In genomic region chr11:38828375-38828774, GRCm38 (mm10) we compare ENCODE assay signal across 23 mouse cellular contexts.
A peak's percentile ranks its signal among the peaks of the same experiment; 100 is the strongest.
DNase-seq lines count a peak whose midpoint lies in the region; ATAC-seq and TF ChIP-seq lines count a peak whose summit lies in the region.
"Had no signal": no experiment of that assay in that cellular context is flagged by ENCODE, and none has a peak within 500 bp of the region (broad histone marks: within the 10 kb centered on the region; RNA-seq: fewer than 3 reads in every experiment).

No protein-coding gene starts in this region.

- 0 out of 2 replicates have a peak, but pooled peaks have one; percentile 70 for ATAC-seq in midbrain, embryonic 13.5 days
- no peak for ATAC-seq in midbrain, postnatal 0 days (ENCODE audit: low FRiP score)
- no peak for ATAC-seq in midbrain, embryonic 14.5 days (ENCODE audit: low FRiP score, low TSS enrichment)
- no peak for ATAC-seq in midbrain, embryonic 15.5 days (replicated peaks)
- ATAC-seq: activated CD4-positive, CD25-positive, alpha-beta regulatory T cell, adult 4 months; CD4-positive, CD25-positive, alpha-beta regulatory T cell, adult 4 months; Patski had no signal

- no peak overlapping the region for H3K4me2 ChIP-seq in midbrain, embryonic 13.5 days (replicated peaks)
- no peak overlapping the region for H3K4me2 ChIP-seq in midbrain, postnatal 0 days (ENCODE audit: low read depth, low read length, poor library complexity, severe bottlenecking)
- H3K4me2 ChIP-seq in midbrain, embryonic 14.5 days (ENCODE audit: low read length) = no peak overlapping the region
- no peak overlapping the region for H3K4me2 ChIP-seq in midbrain, embryonic 15.5 days

- no peak overlapping the region for H3K4me3 ChIP-seq in heart, embryonic 10.5 days
- no peak overlapping the region for H3K4me3 ChIP-seq in midbrain, embryonic 13.5 days (replicated peaks)
- no peak overlapping the region for H3K4me3 ChIP-seq in midbrain, postnatal 0 days (ENCODE audit: low read depth, low read length)
- no peak overlapping the region for H3K4me3 ChIP-seq in midbrain, embryonic 14.5 days (replicated peaks; ENCODE audit: low read depth, low read length)
- no peak overlapping the region for H3K4me3 ChIP-seq in midbrain, embryonic 15.5 days

- H3K36me3 ChIP-seq in heart, embryonic 10.5 days = no peaks in the 10 kb centered on the region
- H3K36me3 ChIP-seq in midbrain, embryonic 13.5 days = no peaks in the 10 kb centered on the region
- H3K36me3 ChIP-seq in midbrain, postnatal 0 days (ENCODE audit: insufficient read depth, low read length) = no peaks in the 10 kb centered on the region
- H3K36me3 ChIP-seq in midbrain, embryonic 14.5 days (ENCODE audit: control insufficient read depth, insufficient read depth, low read length) = no peaks in the 10 kb centered on the region
- H3K36me3 ChIP-seq in midbrain, embryonic 15.5 days (replicated peaks) = no peaks in the 10 kb centered on the region
- H3K36me3 ChIP-seq: G1E had no signal

- H3K27ac ChIP-seq in heart, embryonic 10.5 days = no peak overlapping the region
- no peak overlapping the region for H3K27ac ChIP-seq in midbrain, embryonic 13.5 days
- no peak overlapping the region for H3K27ac ChIP-seq in midbrain, postnatal 0 days (ENCODE audit: low read depth, low read length)
- no peak overlapping the region for H3K27ac ChIP-seq in midbrain, embryonic 14.5 days (replicated peaks; ENCODE audit: low read depth, low read length)
- H3K27ac ChIP-seq in midbrain, embryonic 15.5 days = no peak overlapping the region

- TF ChIP-seq POLR2A in brain, embryonic 14.5 days (IDR thresholded peaks at IDR 0.05; ENCODE audit: borderline replicate concordance, extremely low read depth, insufficient read depth, insufficient read length, poor library complexity, severe bottlenecking) = no peak

- no peak overlapping the region for H3K9ac ChIP-seq in midbrain, embryonic 13.5 days (replicated peaks)
- no peak overlapping the region for H3K9ac ChIP-seq in midbrain, postnatal 0 days (replicated peaks; ENCODE audit: low read length, poor library complexity, severe bottlenecking)
- H3K9ac ChIP-seq in midbrain, embryonic 14.5 days (replicated peaks; ENCODE audit: low read length) = no peak overlapping the region
- H3K9ac ChIP-seq in midbrain, embryonic 15.5 days = no peak overlapping the region

- no peak for TF ChIP-seq CTCF in midbrain, postnatal 0 days (IDR thresholded peaks at IDR 0.05)
- no peak for TF ChIP-seq CTCF in brain, embryonic 14.5 days (IDR thresholded peaks at IDR 0.05; ENCODE audit: borderline replicate concordance, extremely low read depth, insufficient read depth, insufficient read length)

- peak; percentile 25 for DNase-seq in heart, adult 11 months
- no peak for DNase-seq in heart, embryonic 10.5 days (ENCODE audit: low spot score)
- DNase-seq in midbrain, postnatal 0 days (ENCODE audit: low spot score) = no peak
- peak; percentile 51 for DNase-seq in midbrain, embryonic 14.5 days
- peak; percentile 55 for DNase-seq in brain, embryonic 14.5 days (ENCODE audit: low read depth)
- DNase-seq in retina, postnatal 1 day = no peak
- DNase-seq: adrenal gland, adult 2 months; adrenal gland, adult 8-10 months; adrenal gland, postnatal 10 days; adrenal gland, postnatal 14 days; adrenal gland, postnatal 25 days; adrenal gland, postnatal 36 days; B cell, adult 2 months; cerebellum, adult 11 months; cerebellum, adult 11-12 months; cerebellum, adult 18-20 months had no signal

- H3K9me3 ChIP-seq in heart, embryonic 10.5 days = no peaks in the 10 kb centered on the region
- H3K9me3 ChIP-seq in midbrain, embryonic 13.5 days = no peaks in the 10 kb centered on the region
- no peaks in the 10 kb centered on the region for H3K9me3 ChIP-seq in midbrain, postnatal 0 days (ENCODE audit: low read length)
- no peaks in the 10 kb centered on the region for H3K9me3 ChIP-seq in midbrain, embryonic 14.5 days (ENCODE audit: control insufficient read depth, low read length)
- H3K9me3 ChIP-seq in midbrain, embryonic 15.5 days = no peaks in the 10 kb centered on the region
- H3K9me3 ChIP-seq: G1E had no signal

- no peaks in the 10 kb centered on the region for H3K4me1 ChIP-seq in heart, embryonic 10.5 days
- 0 out of 2 replicates have a peak, but pooled peaks cover 2% of the 10 kb centered on the region for H3K4me1 ChIP-seq in midbrain, embryonic 13.5 days (replicated peaks)
- H3K4me1 ChIP-seq in midbrain, postnatal 0 days (ENCODE audit: insufficient read depth, low read length) = no peaks in the 10 kb centered on the region
- H3K4me1 ChIP-seq in midbrain, embryonic 14.5 days (ENCODE audit: control insufficient read depth, insufficient read depth, low read length) = no peaks in the 10 kb centered on the region
- H3K4me1 ChIP-seq in midbrain, embryonic 15.5 days = no peaks in the 10 kb centered on the region

- 55% methylated on average over 2 of the region's 2 CpGs for WGBS in heart, embryonic 10.5 days
- WGBS in midbrain, embryonic 13.5 days = 48% methylated on average over 2 of the region's 2 CpGs
- WGBS in midbrain, postnatal 0 days = 27% methylated on average over 2 of the region's 2 CpGs
- WGBS in midbrain, embryonic 14.5 days = 35% methylated on average over 2 of the region's 2 CpGs
- WGBS in midbrain, embryonic 15.5 days = 50% methylated on average over 2 of the region's 2 CpGs

- H3K27me3 ChIP-seq in heart, embryonic 10.5 days (ENCODE audit: insufficient read depth, poor library complexity, severe bottlenecking) = no peaks in the 10 kb centered on the region
- H3K27me3 ChIP-seq in midbrain, embryonic 13.5 days = no peaks in the 10 kb centered on the region
- H3K27me3 ChIP-seq in midbrain, postnatal 0 days (ENCODE audit: insufficient read depth, low read length) = no peaks in the 10 kb centered on the region
- H3K27me3 ChIP-seq in midbrain, embryonic 14.5 days (ENCODE audit: control insufficient read depth, insufficient read depth, low read length) = no peaks in the 10 kb centered on the region
- H3K27me3 ChIP-seq in midbrain, embryonic 15.5 days (replicated peaks) = no peaks in the 10 kb centered on the region
- H3K27me3 ChIP-seq: CH12.LX, Patski had no signal

Comparison
In these comparisons a context has a peak if more than half of its experiments do, and no peak if none do; other contexts are left out.
1. DNase-seq: peak in heart, adult 11 months (single experiment), midbrain, embryonic 14.5 days (single experiment) and brain, embryonic 14.5 days (single experiment); none in heart, embryonic 10.5 days (single experiment), midbrain, postnatal 0 days (single experiment) and retina, postnatal 1 day (single experiment).